Mouse (Mus musculus): ENCODE measurements around the gene Adh6a.

- TF ChIP-seq POLR2A (IDR thresholded peaks at IDR 0.05; ENCODE audit: borderline replicate concordance, extremely low read depth, low read depth, low read length) (no peak), CTCF (IDR thresholded peaks at IDR 0.05; ENCODE audit: insufficient read depth, low read length) (no peak)
Observed at GRCm38 (mm10) chr3:138316908-138317472, 3.9 kb downstream of the Adh6a start.
